Mouse (Mus musculus) forebrain, postnatal 0 days (tissue): ENCODE data around the gene Rbm26. TPM values are rescaled to one million over a fixed set of nuclear protein-coding genes. Genes with fewer than 3 reads are reported as not detected.
A peak's percentile ranks its signal among the peaks of the same experiment; 100 is the strongest.

Source experiments
- ATAC-seq: fragments of 200-750 bp; cut with Nextera tagmentation; 2 replicates; pipeline ENCODE4 v1.8.0; 2017; ENCODE audit warnings: mild to moderate bottlenecking, moderate library complexity
- DNase-seq: peaks from one replicate; pipeline ENCODE4 v3.0.0-alpha.2; 2015
- H3K27ac ChIP-seq: fragments of 300-500 bp; sonication (generic); 2 replicates; pipeline ENCODE4 v1.5.1; 2014; ENCODE audit warnings: low read depth, mild to moderate bottlenecking, antibody characterized with exemption, low read length, moderate library complexity, mixed read lengths
- H3K27me3 ChIP-seq: fragments of 300-500 bp; sonication (generic); 2 replicates; pipeline ENCODE4 v1.6.1; 2014; ENCODE audit warnings: mild to moderate bottlenecking, low read length, mixed read lengths; ENCODE audit not compliant: insufficient read depth
- H3K36me3 ChIP-seq: fragments of 300-500 bp; sonication (generic); 2 replicates; pipeline ENCODE4 v1.6.1; 2014; ENCODE audit warnings: mild to moderate bottlenecking, moderate library complexity; ENCODE audit not compliant: insufficient read depth
- H3K4me1 ChIP-seq: fragments of 300-500 bp; sonication (generic); 2 replicates; pipeline ENCODE4 v1.6.1; 2014; ENCODE audit warnings: antibody characterized with exemption; ENCODE audit not compliant: insufficient read depth
- H3K4me2 ChIP-seq: fragments of 300-500 bp; sonication (generic); 2 replicates; pipeline ENCODE4 v1.6.1; 2014; ENCODE audit warnings: low read depth, mild to moderate bottlenecking, moderate library complexity
- H3K4me3 ChIP-seq: fragments of 300-500 bp; sonication (generic); 2 replicates; pipeline ENCODE4 v1.5.1; 2014; ENCODE audit warnings: low read depth, low read length, mixed read lengths
- H3K9ac ChIP-seq: fragments of 300-500 bp; sonication (generic); 2 replicates; pipeline ENCODE4 v1.6.1; 2014; ENCODE audit warnings: mild to moderate bottlenecking
- H3K9me3 ChIP-seq: fragments of 300-500 bp; sonication (generic); 2 replicates; pipeline ENCODE4 v1.6.1; 2016; ENCODE audit warnings: low read length
- CTCF ChIP-seq: sonication (generic); IDR thresholded peaks from 2 replicates; pipeline ENCODE4 v1.5.1; 2016; ENCODE audit warnings: antibody characterized with exemption, control low read depth, low read depth
- WGBS: fragments of 180-500 bp; shearing (Covaris S2); extraction: QIAGEN DNeasy Blood & Tissue Kit; methylation state at CpG from one replicate; pipeline ENCODE4 v1.1.7; 2014; 5-methylcytosine and 5-hydroxymethylcytosine counted together
- polyA plus RNA-seq: library from polyadenylated mRNA; unstranded; fragments of >200 nt; fragmentation: Nextera tagmentation; extraction: Ambion mirVana; gene quantifications from 2 replicates; pipeline ENCODE4 v1.2.1, GENCODE M21; 2015
- total RNA-seq: library from RNA; depleted of rRNA; stranded (reverse); fragments of >200 nt; gene quantifications from 2 replicates; pipeline ENCODE4 v1.2.3, GENCODE M21; 2014

Gene Rbm26
- total and polyA plus RNA-seq, 2 experiments from 2014 or later, result 24.3 to 65.0 TPM

DNA sequence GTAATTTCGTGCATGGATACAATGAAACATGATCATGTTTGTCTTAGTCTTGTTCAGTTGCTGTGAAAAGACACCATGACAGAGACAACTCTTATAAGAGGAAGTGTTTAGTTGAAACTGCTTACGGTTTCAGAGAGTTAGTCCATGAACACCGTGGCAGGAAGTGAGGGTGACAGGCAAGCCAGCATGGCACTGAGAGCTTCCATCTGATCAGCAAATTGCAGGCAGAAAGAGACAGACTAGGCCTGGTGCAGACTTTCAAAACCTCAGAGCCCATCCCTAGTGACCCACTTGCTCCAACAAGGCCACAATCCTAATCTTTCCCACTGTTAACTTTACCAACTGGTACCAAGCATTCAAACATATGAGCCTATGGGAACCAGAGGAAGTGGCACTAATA lies 5.7 kb upstream of the Rbm26 start:
- H3K9me3 ChIP-seq, result no peaks in the 10 kb centered on the region
- H3K9ac ChIP-seq, result no peak overlapping the region
- ATAC-seq (no peak), DNase-seq (no peak)
- H3K4me1 ChIP-seq, result no peaks in the 10 kb centered on the region
- TF ChIP-seq CTCF, result no peak
- H3K4me3 ChIP-seq, result no peak overlapping the region
- no peaks in the 10 kb centered on the region for H3K27me3 ChIP-seq
- WGBS, result 82% methylated on average over 3 of the region's 3 CpGs
- H3K4me2 ChIP-seq, result no peak overlapping the region
- no peaks in the 10 kb centered on the region for H3K36me3 ChIP-seq
- no peak overlapping the region for H3K27ac ChIP-seq

- DNase-seq (no peak), ATAC-seq (no peak)
- Histone ChIP-seq H3K36me3 (no peaks in the 10 kb centered on the region), H3K27ac (no peak overlapping the region), H3K9me3 (no peaks in the 10 kb centered on the region), H3K27me3 (no peaks in the 10 kb centered on the region), H3K4me3 (no peak overlapping the region), H3K4me1 (peaks cover 13% of the 10 kb centered on the region), H3K9ac (no peak overlapping the region), H3K4me2 (no peak overlapping the region)
- no peak for TF ChIP-seq CTCF
- WGBS, result 95% methylated on average over 3 of the region's 3 CpGs
These were observed 2.6 kb upstream of the Rbm26 start for GRCm38 (mm10) chr14:105179733-105180132.

DNA sequence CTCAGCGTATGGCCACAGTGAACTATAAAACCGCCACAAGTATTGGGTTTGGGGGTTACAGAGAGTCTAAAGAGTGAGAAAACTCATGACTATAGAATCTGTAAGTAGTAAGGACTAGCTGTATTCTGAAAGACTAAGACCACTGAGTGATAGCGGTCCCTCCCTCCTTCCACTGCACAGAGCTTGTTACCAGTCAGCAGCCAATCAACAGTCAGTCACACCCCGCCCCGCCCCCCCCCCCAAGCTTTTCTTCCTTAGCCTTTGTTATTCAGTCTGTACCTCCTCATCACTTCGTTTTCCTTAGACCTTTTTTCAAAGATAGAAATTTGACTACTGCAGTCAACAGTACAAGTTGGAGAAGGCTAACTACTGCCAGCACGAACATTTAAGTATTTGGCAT lies 1.9 kb upstream of the Rbm26 start:
- WGBS, result 57% methylated on average over 7 of the region's 7 CpGs
- TF ChIP-seq CTCF, result no peak
- ATAC-seq (no peak), DNase-seq (no peak)
- Histone ChIP-seq H3K4me2 (no peak overlapping the region), H3K4me1 (peaks cover 17% of the 10 kb centered on the region), H3K27me3 (no peaks in the 10 kb centered on the region), H3K4me3 (no peak overlapping the region), H3K9me3 (no peaks in the 10 kb centered on the region), H3K36me3 (no peaks in the 10 kb centered on the region), H3K27ac (no peak overlapping the region), H3K9ac (no peak overlapping the region)

GRCm38 (mm10) chr14:105176381-105177168 lies 552 bp downstream of the Rbm26 start:
- Histone ChIP-seq H3K27me3 (no peaks in the 10 kb centered on the region), H3K27ac (peak overlapping the region; percentile 97), H3K9me3 (no peaks in the 10 kb centered on the region), H3K9ac (peak overlapping the region; percentile 98), H3K4me2 (peak overlapping the region; percentile 57), H3K36me3 (no peaks in the 10 kb centered on the region), H3K4me1 (peaks cover 17% of the 10 kb centered on the region), H3K4me3 (peak overlapping the region; percentile 100)
- WGBS, result 4% methylated on average over 61 of the region's 74 CpGs
- ATAC-seq (peak; percentile 77), DNase-seq (peak; percentile 36)
- TF ChIP-seq CTCF, result no peak

DNA sequence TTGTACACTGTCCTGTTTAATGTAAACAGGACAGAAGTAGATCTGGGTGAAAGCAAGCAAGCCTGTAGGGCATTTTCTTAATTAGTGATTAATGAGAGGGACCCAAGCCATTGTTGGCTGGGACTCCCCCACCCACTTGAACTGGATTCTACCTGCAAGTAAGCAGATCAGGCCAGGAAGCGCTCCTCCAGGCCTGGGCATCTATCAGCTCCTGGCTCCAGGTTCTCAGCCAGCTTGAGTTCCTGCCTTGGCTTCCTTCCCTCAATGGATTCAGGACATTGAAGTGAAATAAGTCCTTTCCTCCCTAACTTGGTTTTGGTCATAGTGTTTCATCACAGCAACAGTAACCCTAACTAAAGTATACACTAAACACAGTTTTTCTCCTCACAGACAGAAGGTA lies 9.9 kb downstream of the Rbm26 start:
- Histone ChIP-seq H3K27ac (no peak overlapping the region), H3K4me3 (no peak overlapping the region), H3K36me3 (no peaks in the 10 kb centered on the region), H3K4me2 (no peak overlapping the region), H3K9ac (no peak overlapping the region), H3K9me3 (no peaks in the 10 kb centered on the region), H3K4me1 (no peaks in the 10 kb centered on the region), H3K27me3 (no peaks in the 10 kb centered on the region)
- ATAC-seq (no peak), DNase-seq (no peak)
- TF ChIP-seq CTCF, result no peak
- 94% methylated on average over 1 of the region's 1 CpGs for WGBS

- no peak overlapping the region for H3K4me3 ChIP-seq
- H3K36me3 ChIP-seq, result no peaks in the 10 kb centered on the region
- no peaks in the 10 kb centered on the region for H3K9me3 ChIP-seq
- H3K9ac ChIP-seq, result no peak overlapping the region
- H3K27me3 ChIP-seq, result no peaks in the 10 kb centered on the region
- WGBS, result 65% methylated on average over 4 of the region's 4 CpGs
- H3K4me2 ChIP-seq, result no peak overlapping the region
- no peak for DNase-seq
- H3K4me1 ChIP-seq, result no peaks in the 10 kb centered on the region
- ATAC-seq, result no peak
- H3K27ac ChIP-seq, result no peak overlapping the region
- TF ChIP-seq CTCF, result no peak
These were observed 12.3 kb downstream of the Rbm26 start for GRCm38 (mm10) chr14:105164793-105165192.

DNA sequence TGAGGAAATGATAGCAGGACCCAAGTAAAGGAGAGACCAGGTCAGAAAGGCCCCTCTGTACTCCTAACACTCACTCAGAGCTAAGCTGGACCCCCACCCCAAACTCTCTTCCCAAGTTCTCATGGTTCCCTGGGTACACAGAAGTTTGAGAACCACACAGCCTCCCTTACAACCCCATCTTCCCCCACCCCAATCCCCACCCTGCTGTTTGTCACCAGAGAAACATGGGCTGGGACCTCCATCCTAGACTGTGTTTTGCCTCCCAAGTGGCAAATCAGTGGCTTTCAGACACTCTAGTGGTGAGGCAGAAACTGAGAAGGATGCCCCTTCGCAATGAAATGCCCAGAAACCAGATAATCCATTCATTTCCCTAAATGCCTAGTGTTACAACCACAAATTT lies 15.8 kb downstream of the Rbm26 start:
- H3K9ac ChIP-seq, result no peak overlapping the region
- H3K4me3 ChIP-seq, result no peak overlapping the region
- no peaks in the 10 kb centered on the region for H3K27me3 ChIP-seq
- H3K36me3 ChIP-seq, result no peaks in the 10 kb centered on the region
- 97% methylated on average over 1 of the region's 1 CpGs for WGBS
- H3K4me1 ChIP-seq, result no peaks in the 10 kb centered on the region
- no peak for DNase-seq
- H3K9me3 ChIP-seq, result no peaks in the 10 kb centered on the region
- H3K27ac ChIP-seq, result no peak overlapping the region
- TF ChIP-seq CTCF, result no peak
- H3K4me2 ChIP-seq, result no peak overlapping the region
- no peak for ATAC-seq
